Mouse (Mus musculus): ENCODE measurements around the gene Prps2. TPM values are rescaled to one million over a fixed set of nuclear protein-coding genes. Genes with fewer than 3 reads are reported as not detected.

Prps2 gene
- polyA plus RNA-seq (2014; fragmentation: Illumina TruSeq; extraction: RNeasy Lipid Tissue Mini Kit (QIAGEN cat#74804); ENCODE audit: low read depth, low replicate concordance) = 32.9 TPM

DNA sequence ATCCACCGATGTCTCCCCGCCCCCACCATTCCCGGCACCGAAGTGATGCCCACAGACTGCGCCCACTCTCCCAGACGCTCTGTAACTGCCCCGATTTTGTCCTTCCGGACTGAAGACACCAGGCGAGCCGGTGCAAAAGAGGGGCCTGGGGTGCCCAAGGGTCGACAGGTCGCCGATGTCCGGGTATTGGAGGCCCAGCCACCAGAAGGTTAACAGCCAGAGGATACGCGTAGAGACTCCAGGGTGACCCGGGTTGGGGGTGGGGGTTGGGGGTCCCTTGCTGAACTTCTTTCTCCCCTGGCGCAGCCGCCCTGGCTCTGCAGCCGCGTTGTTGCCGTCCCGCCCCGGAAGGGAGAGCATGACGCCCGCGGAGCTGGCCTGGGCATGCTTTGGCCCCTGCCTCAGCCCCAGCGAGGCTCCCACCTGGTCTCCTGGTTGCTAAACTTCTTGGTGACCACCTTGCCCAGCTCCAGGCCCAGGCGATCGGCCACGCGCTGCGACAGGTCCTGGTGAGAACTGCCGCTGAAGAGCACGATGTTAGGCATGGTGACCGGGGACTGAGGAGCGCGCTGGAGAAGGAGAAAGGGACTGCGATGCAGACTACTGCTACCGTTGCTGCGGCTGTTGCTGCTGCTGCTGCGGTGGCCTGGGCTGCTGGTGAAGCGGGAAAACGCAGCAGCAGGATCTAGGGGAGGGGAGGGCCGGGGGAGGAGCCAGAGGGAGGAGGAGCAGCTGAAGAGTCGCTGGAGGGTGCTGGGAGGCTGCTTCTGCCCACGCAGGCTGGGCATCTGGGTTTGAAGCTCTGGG, at the start of gene Prps2:
Prps2 (minus strand) TSS at position 703 of the 807 bp plus-strand sequence.

DNA sequence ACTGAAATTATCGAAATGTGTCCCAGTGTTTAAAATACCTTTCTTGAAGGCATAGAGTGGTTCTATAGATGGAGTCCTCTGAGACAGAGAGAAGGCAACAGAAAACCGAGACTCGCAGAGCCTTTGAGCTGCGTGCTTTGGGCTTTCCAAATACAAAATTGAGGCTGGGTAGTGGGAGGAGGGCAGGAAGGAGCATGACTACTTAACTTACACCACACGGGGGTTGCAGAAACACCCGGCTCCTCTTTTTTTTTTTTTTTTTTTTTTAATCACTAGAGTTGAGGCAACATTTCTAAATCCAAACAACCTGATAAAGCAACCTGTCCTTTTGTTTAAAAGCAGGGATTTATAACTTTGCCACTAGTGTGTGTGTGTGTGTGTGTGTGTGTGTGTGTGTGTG, 52.1 kb downstream of the Prps2 start, which contains the start of gene Tlr7:
Tlr7 (minus strand) TSS at position 160 of the 400 bp plus-strand sequence.

Other genes with a start within 250 kb of the Prps2 start
- gene Tmsb4x, start 173.4 kb downstream of the Prps2 start, polyA plus RNA-seq (2014; fragmentation: Illumina TruSeq; extraction: RNeasy Lipid Tissue Mini Kit (QIAGEN cat#74804); ENCODE audit: low read depth, low replicate concordance) = 3,515 TPM
- 3.7 TPM for gene Tlr8, start 118.4 kb downstream of the Prps2 start, polyA plus RNA-seq (2014; fragmentation: Illumina TruSeq; extraction: RNeasy Lipid Tissue Mini Kit (QIAGEN cat#74804); ENCODE audit: low read depth, low replicate concordance)
- gene Tlr7, start 52.2 kb downstream of the Prps2 start, polyA plus RNA-seq (2014; fragmentation: Illumina TruSeq; extraction: RNeasy Lipid Tissue Mini Kit (QIAGEN cat#74804); ENCODE audit: low read depth, low replicate concordance) = 3.5 TPM